Mouse (Mus musculus) heart, adult 2 months (tissue): ENCODE results near the gene Grap.

Experiments
- CTCF ChIP-seq: fragments of 200-600 bp; IDR thresholded peaks from 2 replicates; pipeline ENCODE4 v1.8.1; 2022; ENCODE audit warnings: antibody characterized with exemption, mild to moderate bottlenecking, moderate library complexity
- EP300 ChIP-seq: fragments of 200-500 bp; IDR thresholded peaks from 2 replicates; pipeline ENCODE4 v1.6.1; 2011; ENCODE audit warnings: low read depth, low read length, control low read depth; ENCODE audit not compliant: insufficient read depth
- POLR2A ChIP-seq: fragments of 200-500 bp; IDR thresholded peaks from 2 replicates; pipeline ENCODE4 v1.6.1; 2011; ENCODE audit warnings: mild to moderate bottlenecking, low read depth, low read length, control low read depth; ENCODE audit not compliant: insufficient read depth

GRCm38 (mm10) chr11:61717990-61718389, 64.9 kb downstream of the Grap start:
- TF ChIP-seq POLR2A: no peak
- TF ChIP-seq CTCF: no peak
- no peak for TF ChIP-seq EP300
